Mouse (Mus musculus): ENCODE measurements around the gene Med17. TPM values are rescaled to one million over a fixed set of nuclear protein-coding genes. Genes with fewer than 3 reads are reported as not detected.

The Med17 gene
- total RNA-seq, 1 experiment = 51.5 TPM

- no peak overlapping the region for H3K9ac ChIP-seq (ENCODE audit: insufficient read depth, low read depth, low read length, poor library complexity, severe bottlenecking)
- no peaks in the 10 kb centered on the region for H3K9me3 ChIP-seq (ENCODE audit: control insufficient read depth, insufficient read depth, low read depth, low read length)
- no peak overlapping the region for H3K4me3 ChIP-seq (ENCODE audit: insufficient read depth in 1 of 2, low read depth in 1 of 2, low read length in 2 of 2, poor library complexity in 1 of 2, severe bottlenecking in 1 of 2)
- H3K27ac ChIP-seq (ENCODE audit: insufficient read depth, low read depth, low read length, poor library complexity, severe bottlenecking) = no peak overlapping the region
- no peak for DNase-seq (ENCODE audit: low read depth, low spot score)
- no peaks in the 10 kb centered on the region for H3K36me3 ChIP-seq (ENCODE audit: control insufficient read depth, insufficient read depth, low read length, poor library complexity, severe bottlenecking)
- H3K4me1 ChIP-seq (ENCODE audit: control insufficient read depth in 2 of 2, insufficient read depth in 2 of 2, low read length in 2 of 2, poor library complexity in 1 of 2) = peaks cover 0 to 2% of the 10 kb centered on the region in 2 experiments; a peak in 1 of 4 replicates
- in situ Hi-C loops (cut with MboI; ENCODE audit: low sequenced_read_pairs in 2 of 2, unreplicated experiment in 2 of 2) = loop anchor here in 1 of 2 experiments (25.0 kb wide), 1 partner anchor 440 kb away; no protein-coding TSS in a partner anchor
- TF ChIP-seq CHD2 (IDR thresholded peaks at IDR 0.05; ENCODE audit: low read depth, low read length) (no peak), ZC3H11A (IDR thresholded peaks at IDR 0.05; ENCODE audit: borderline replicate concordance, low read depth, low read length) (no peak)
These were observed 27.5 kb downstream of the Med17 start for GRCm38 (mm10) chr9:15252196-15252595.

- no peak overlapping the region for H3K4me3 ChIP-seq (ENCODE audit: insufficient read depth in 1 of 2, low read depth in 1 of 2, low read length in 2 of 2, poor library complexity in 1 of 2, severe bottlenecking in 1 of 2)
- H3K36me3 ChIP-seq (ENCODE audit: control insufficient read depth, insufficient read depth, low read length, poor library complexity, severe bottlenecking) = no peaks in the 10 kb centered on the region
- in situ Hi-C loops (cut with MboI; ENCODE audit: low sequenced_read_pairs in 2 of 2, unreplicated experiment in 2 of 2) = loop anchor here in 1 of 2 experiments (25.0 kb wide), 1 partner anchor 438 kb away; no protein-coding TSS in a partner anchor
- peaks cover 0 to 2% of the 10 kb centered on the region in 2 experiments; a peak in 2 of 4 replicates for H3K4me1 ChIP-seq (ENCODE audit: control insufficient read depth in 2 of 2, insufficient read depth in 2 of 2, low read length in 2 of 2, poor library complexity in 1 of 2)
- DNase-seq (ENCODE audit: low read depth, low spot score) = no peak
- no peak overlapping the region for H3K27ac ChIP-seq (ENCODE audit: insufficient read depth, low read depth, low read length, poor library complexity, severe bottlenecking)
- H3K9me3 ChIP-seq (ENCODE audit: control insufficient read depth, insufficient read depth, low read depth, low read length) = no peaks in the 10 kb centered on the region
- TF ChIP-seq ZNF384 (IDR thresholded peaks at IDR 0.05; ENCODE audit: low read depth, low read length) (no peak), ZC3H11A (IDR thresholded peaks at IDR 0.05; ENCODE audit: borderline replicate concordance, low read depth, low read length) (no peak), HCFC1 (IDR thresholded peaks at IDR 0.05; ENCODE audit: borderline replicate concordance, insufficient read depth, low read length) (no peak), CHD2 (IDR thresholded peaks at IDR 0.05; ENCODE audit: low read depth, low read length) (no peak), MAFK (IDR thresholded peaks at IDR 0.05; ENCODE audit: insufficient read depth, low read depth, low read length) (no peak)
- no peak overlapping the region for H3K9ac ChIP-seq (ENCODE audit: insufficient read depth, low read depth, low read length, poor library complexity, severe bottlenecking)
These were observed 29.4 kb downstream of the Med17 start for GRCm38 (mm10) chr9:15250376-15250775.

GRCm38 (mm10) chr9:15245319-15246075 lies 34.2 kb downstream of the Med17 start:
- Histone ChIP-seq H3K36me3 (ENCODE audit: control insufficient read depth, insufficient read depth, low read length, poor library complexity, severe bottlenecking) (no peaks in the 10 kb centered on the region), H3K4me1 (ENCODE audit: control insufficient read depth in 2 of 2, insufficient read depth in 2 of 2, low read length in 2 of 2, poor library complexity in 1 of 2) (peaks cover 0 to 3% of the 10 kb centered on the region in 2 experiments; a peak in 1 of 4 replicates), H3K27ac (ENCODE audit: insufficient read depth, low read depth, low read length, poor library complexity, severe bottlenecking) (no peak overlapping the region), H3K9ac (ENCODE audit: insufficient read depth, low read depth, low read length, poor library complexity, severe bottlenecking) (no peak overlapping the region), H3K4me3 (ENCODE audit: insufficient read depth in 1 of 2, low read depth in 1 of 2, low read length in 2 of 2, poor library complexity in 1 of 2, severe bottlenecking in 1 of 2) (no peak overlapping the region), H3K9me3 (ENCODE audit: control insufficient read depth, insufficient read depth, low read depth, low read length) (no peaks in the 10 kb centered on the region)
- DNase-seq (ENCODE audit: low read depth, low spot score) = no peak
- in situ Hi-C loops (cut with MboI; ENCODE audit: low sequenced_read_pairs in 2 of 2, unreplicated experiment in 2 of 2) = no loop called here
- TF ChIP-seq ZC3H11A (IDR thresholded peaks at IDR 0.05; ENCODE audit: borderline replicate concordance, low read depth, low read length) (no peak), MAFK (IDR thresholded peaks at IDR 0.05; ENCODE audit: insufficient read depth, low read depth, low read length) (no peak)

- H3K9ac ChIP-seq (ENCODE audit: insufficient read depth, low read depth, low read length, poor library complexity, severe bottlenecking) = no peak overlapping the region
- no peak for DNase-seq (ENCODE audit: low read depth, low spot score)
- H3K4me3 ChIP-seq (ENCODE audit: insufficient read depth in 1 of 2, low read depth in 1 of 2, low read length in 2 of 2, poor library complexity in 1 of 2, severe bottlenecking in 1 of 2) = no peak overlapping the region
- H3K9me3 ChIP-seq (ENCODE audit: control insufficient read depth, insufficient read depth, low read depth, low read length) = no peaks in the 10 kb centered on the region
- peaks cover 3 to 19% of the 10 kb centered on the region in 2 experiments for H3K4me1 ChIP-seq (ENCODE audit: control insufficient read depth in 2 of 2, insufficient read depth in 2 of 2, low read length in 2 of 2, poor library complexity in 1 of 2)
- H3K27ac ChIP-seq (ENCODE audit: insufficient read depth, low read depth, low read length, poor library complexity, severe bottlenecking) = no peak overlapping the region
- TF ChIP-seq ZNF384 (IDR thresholded peaks at IDR 0.05; ENCODE audit: low read depth, low read length) (no peak), MAFK (IDR thresholded peaks at IDR 0.05; ENCODE audit: insufficient read depth, low read depth, low read length) (no peak)
- in situ Hi-C loops (cut with MboI; ENCODE audit: low sequenced_read_pairs in 2 of 2, unreplicated experiment in 2 of 2) = no loop called here
- no peaks in the 10 kb centered on the region for H3K36me3 ChIP-seq (ENCODE audit: control insufficient read depth, insufficient read depth, low read length, poor library complexity, severe bottlenecking)
These were observed 37.6 kb downstream of the Med17 start for GRCm38 (mm10) chr9:15242130-15242529.

- DNase-seq (ENCODE audit: low read depth, low spot score) = peak; percentile 83
- Histone ChIP-seq H3K9ac (ENCODE audit: insufficient read depth, low read depth, low read length, poor library complexity, severe bottlenecking) (no peak overlapping the region), H3K4me3 (ENCODE audit: insufficient read depth in 1 of 2, low read depth in 1 of 2, low read length in 2 of 2, poor library complexity in 1 of 2, severe bottlenecking in 1 of 2) (no peak overlapping the region), H3K36me3 (ENCODE audit: control insufficient read depth, insufficient read depth, low read length, poor library complexity, severe bottlenecking) (no peaks in the 10 kb centered on the region), H3K9me3 (ENCODE audit: control insufficient read depth, insufficient read depth, low read depth, low read length) (no peaks in the 10 kb centered on the region), H3K27ac (ENCODE audit: insufficient read depth, low read depth, low read length, poor library complexity, severe bottlenecking) (no peak overlapping the region), H3K4me1 (ENCODE audit: control insufficient read depth in 2 of 2, insufficient read depth in 2 of 2, low read length in 2 of 2, poor library complexity in 1 of 2) (peaks cover 3 to 19% of the 10 kb centered on the region in 2 experiments)
- in situ Hi-C loops (cut with MboI; ENCODE audit: low sequenced_read_pairs in 2 of 2, unreplicated experiment in 2 of 2) = no loop called here
- TF ChIP-seq ZC3H11A (IDR thresholded peaks at IDR 0.05; ENCODE audit: borderline replicate concordance, low read depth, low read length) (peak; percentile 45; the same call in 1 of the 2 replicates), HCFC1 (IDR thresholded peaks at IDR 0.05; ENCODE audit: borderline replicate concordance, insufficient read depth, low read length) (no peak)
These were observed 38.2 kb downstream of the Med17 start for GRCm38 (mm10) chr9:15241596-15241939.

Measured in ES-E14 (cell line).